Mouse (Mus musculus) midbrain, embryonic 16.5 days (tissue): ENCODE data around the gene Gfap. TPM values are rescaled to one million over a fixed set of nuclear protein-coding genes. Genes with fewer than 3 reads are reported as not detected.

Experiments used
- ATAC-seq: fragments of 200-750 bp; cut with Nextera tagmentation; 2 replicates; pipeline ENCODE4 v1.8.0; 2017; ENCODE audit warnings: moderate TSS enrichment
- H3K27ac ChIP-seq: fragments of 300-500 bp; sonication (generic); 2 replicates; pipeline ENCODE4 v1.5.1; 2014; ENCODE audit warnings: mild to moderate bottlenecking, low read length, mixed read lengths
- H3K27me3 ChIP-seq: fragments of 300-500 bp; sonication (generic); 2 replicates; pipeline ENCODE4 v1.6.1; 2014; ENCODE audit warnings: low read depth, low read length, mixed read lengths; ENCODE audit not compliant: control insufficient read depth, insufficient read depth
- H3K36me3 ChIP-seq: fragments of 300-500 bp; sonication (generic); 2 replicates; pipeline ENCODE4 v1.6.1; 2014; ENCODE audit warnings: mild to moderate bottlenecking, low read length, moderate library complexity, mixed read lengths; ENCODE audit not compliant: control insufficient read depth, insufficient read depth
- H3K4me1 ChIP-seq: fragments of 300-500 bp; sonication (generic); 2 replicates; pipeline ENCODE4 v1.6.1; 2014; ENCODE audit warnings: mild to moderate bottlenecking, low read length, mixed read lengths; ENCODE audit not compliant: control insufficient read depth, insufficient read depth
- H3K4me2 ChIP-seq: fragments of 300-500 bp; sonication (generic); 2 replicates; pipeline ENCODE4 v1.6.1; 2014; ENCODE audit warnings: mild to moderate bottlenecking, low read length, mixed read lengths
- H3K4me3 ChIP-seq: fragments of 300-500 bp; sonication (generic); 2 replicates; pipeline ENCODE4 v1.5.1; 2014; ENCODE audit warnings: low read depth, mild to moderate bottlenecking, low read length, moderate library complexity, mixed read lengths
- H3K9ac ChIP-seq: fragments of 300-500 bp; sonication (generic); 2 replicates; pipeline ENCODE4 v1.6.1; 2014; ENCODE audit warnings: low read depth, low read length, mixed read lengths
- H3K9me3 ChIP-seq: fragments of 300-500 bp; sonication (generic); replicated peaks from 2 replicates; pipeline ENCODE4 v1.6.1; 2014; ENCODE audit warnings: mild to moderate bottlenecking, low read length, mixed read lengths; ENCODE audit not compliant: control insufficient read depth, poor library complexity, severe bottlenecking
- WGBS: fragments of 180-500 bp; shearing (Covaris S2); extraction: QIAGEN DNeasy Blood & Tissue Kit; methylation state at CpG from one replicate; pipeline ENCODE4 v1.1.7; 2014; 5-methylcytosine and 5-hydroxymethylcytosine counted together
- polyA plus RNA-seq: library from polyadenylated mRNA; unstranded; fragments of >200 nt; fragmentation: Nextera tagmentation; extraction: Ambion mirVana; gene quantifications from 2 replicates; pipeline ENCODE4 v1.2.1, GENCODE M21; 2015

The Gfap gene
- polyA plus RNA-seq, 1 experiment from 2014 or later, result 1.2 TPM

- no peaks in the 10 kb centered on the region for H3K36me3 ChIP-seq
- ATAC-seq, result no peak
- H3K27ac ChIP-seq, result no peak overlapping the region
- no peak overlapping the region for H3K4me2 ChIP-seq
- no peaks in the 10 kb centered on the region for H3K9me3 ChIP-seq
- WGBS, result 46% methylated on average over 3 of the region's 3 CpGs
- no peak overlapping the region for H3K9ac ChIP-seq
- H3K4me3 ChIP-seq, result no peak overlapping the region
- H3K27me3 ChIP-seq, result peaks cover 4% of the 10 kb centered on the region
- 0 out of 2 replicates have a peak, but pooled peaks cover 3% of the 10 kb centered on the region for H3K4me1 ChIP-seq
These were observed 36.9 kb upstream of the Gfap start for GRCm38 (mm10) chr11:102937529-102938182.

- Histone ChIP-seq H3K4me2 (no peak overlapping the region), H3K4me1 (0 out of 2 replicates have a peak, but pooled peaks cover 3% of the 10 kb centered on the region), H3K4me3 (no peak overlapping the region), H3K27ac (no peak overlapping the region), H3K36me3 (no peaks in the 10 kb centered on the region), H3K9ac (no peak overlapping the region), H3K9me3 (no peaks in the 10 kb centered on the region), H3K27me3 (no peaks in the 10 kb centered on the region; the same call in 1 of the 2 replicates)
- ATAC-seq, result no peak
- WGBS, result 44% methylated on average over 4 of the region's 4 CpGs
These were observed 35.6 kb upstream of the Gfap start for GRCm38 (mm10) chr11:102936272-102936671.

GRCm38 (mm10) chr11:102930672-102931071 is 30.0 kb upstream of the Gfap start:
- Histone ChIP-seq H3K4me1 (no peaks in the 10 kb centered on the region), H3K4me3 (no peak overlapping the region), H3K36me3 (no peaks in the 10 kb centered on the region), H3K27ac (no peak overlapping the region), H3K27me3 (no peaks in the 10 kb centered on the region; the same call in 1 of the 2 replicates), H3K9ac (no peak overlapping the region), H3K4me2 (no peak overlapping the region), H3K9me3 (no peaks in the 10 kb centered on the region)
- WGBS, result 94% methylated on average over 10 of the region's 10 CpGs
- ATAC-seq, result no peak

- WGBS, result 2% methylated on average over 10 of the region's 10 CpGs
- Histone ChIP-seq H3K27me3 (no peaks in the 10 kb centered on the region), H3K9me3 (no peaks in the 10 kb centered on the region), H3K27ac (peak overlapping the region; percentile 74), H3K4me2 (peak overlapping the region; percentile 86), H3K4me3 (peak overlapping the region; percentile 46), H3K9ac (peak overlapping the region; percentile 64), H3K4me1 (peaks cover 19% of the 10 kb centered on the region), H3K36me3 (no peaks in the 10 kb centered on the region)
- peak; percentile 58 for ATAC-seq
These were observed 24.6 kb upstream of the Gfap start for GRCm38 (mm10) chr11:102925351-102925717.

GRCm38 (mm10) chr11:102924557-102925350 is 24.0 kb upstream of the Gfap start, which contains the start of gene Kif18b:
Gene Kif18b (minus strand): TSS chr11:102925124.
- WGBS, result under 1% methylated on average over 62 of the region's 62 CpGs

GRCm38 (mm10) chr11:102921491-102921890 is 20.8 kb upstream of the Gfap start:
- peaks cover 19% of the 10 kb centered on the region for H3K4me1 ChIP-seq
- no peak overlapping the region for H3K4me2 ChIP-seq
- no peaks in the 10 kb centered on the region for H3K27me3 ChIP-seq
- no peak overlapping the region for H3K4me3 ChIP-seq
- no peaks in the 10 kb centered on the region for H3K9me3 ChIP-seq
- H3K36me3 ChIP-seq, result no peaks in the 10 kb centered on the region
- ATAC-seq, result no peak
- 63% methylated on average over 6 of the region's 6 CpGs for WGBS
- 0 out of 2 replicates have a peak overlapping the region, but pooled peaks have one; percentile 26 for H3K9ac ChIP-seq
- H3K27ac ChIP-seq, result no peak overlapping the region

More at GRCm38 (mm10) chr11:102924557-102925350, 24.0 kb upstream of the Gfap start, which contains the start of gene Kif18b:
- H3K4me2 ChIP-seq, result peak within 1 kb of the TSS; percentile 86
- no peaks in the 10 kb centered on the region for H3K36me3 ChIP-seq
- H3K9me3 ChIP-seq, result no peaks in the 10 kb centered on the region
- H3K4me3 ChIP-seq, result peak within 1 kb of the TSS; percentile 46
- ATAC-seq, result peak; percentile 87
- peaks cover 19% of the 10 kb centered on the region for H3K4me1 ChIP-seq
- H3K9ac ChIP-seq, result peak within 1 kb of the TSS; percentile 64
- H3K27me3 ChIP-seq, result no peaks in the 10 kb centered on the region
- peak within 1 kb of the TSS; percentile 74 for H3K27ac ChIP-seq

- Histone ChIP-seq H3K27ac (no peak overlapping the region), H3K9me3 (no peaks in the 10 kb centered on the region), H3K36me3 (no peaks in the 10 kb centered on the region), H3K9ac (no peak overlapping the region), H3K27me3 (no peaks in the 10 kb centered on the region), H3K4me1 (peaks cover 11% of the 10 kb centered on the region; the same call in 1 of the 2 replicates), H3K4me3 (no peak overlapping the region), H3K4me2 (no peak overlapping the region)
- no peak for ATAC-seq
- 84% methylated on average over 4 of the region's 4 CpGs for WGBS
These were observed 17.4 kb upstream of the Gfap start for GRCm38 (mm10) chr11:102918077-102918476.

- H3K4me1 ChIP-seq, result no peaks in the 10 kb centered on the region
- no peaks in the 10 kb centered on the region for H3K36me3 ChIP-seq
- no peak for ATAC-seq
- H3K27me3 ChIP-seq, result no peaks in the 10 kb centered on the region
- H3K9ac ChIP-seq, result no peak overlapping the region
- H3K4me2 ChIP-seq, result no peak overlapping the region
- no peak overlapping the region for H3K4me3 ChIP-seq
- 92% methylated on average over 9 of the region's 9 CpGs for WGBS
- no peaks in the 10 kb centered on the region for H3K9me3 ChIP-seq
- H3K27ac ChIP-seq, result no peak overlapping the region
These were observed 14.7 kb upstream of the Gfap start for GRCm38 (mm10) chr11:102915380-102915779.

GRCm38 (mm10) chr11:102911376-102911775 is 10.7 kb upstream of the Gfap start:
- no peak overlapping the region for H3K9ac ChIP-seq
- no peak for ATAC-seq
- 67% methylated on average over 7 of the region's 7 CpGs for WGBS
- H3K4me1 ChIP-seq, result no peaks in the 10 kb centered on the region
- no peaks in the 10 kb centered on the region for H3K27me3 ChIP-seq
- no peak overlapping the region for H3K4me3 ChIP-seq
- H3K9me3 ChIP-seq, result no peaks in the 10 kb centered on the region
- H3K4me2 ChIP-seq, result no peak overlapping the region
- no peaks in the 10 kb centered on the region for H3K36me3 ChIP-seq
- no peak overlapping the region for H3K27ac ChIP-seq
